ENCODE assay signal across 8 mouse cellular contexts in the genomic region with DNA sequence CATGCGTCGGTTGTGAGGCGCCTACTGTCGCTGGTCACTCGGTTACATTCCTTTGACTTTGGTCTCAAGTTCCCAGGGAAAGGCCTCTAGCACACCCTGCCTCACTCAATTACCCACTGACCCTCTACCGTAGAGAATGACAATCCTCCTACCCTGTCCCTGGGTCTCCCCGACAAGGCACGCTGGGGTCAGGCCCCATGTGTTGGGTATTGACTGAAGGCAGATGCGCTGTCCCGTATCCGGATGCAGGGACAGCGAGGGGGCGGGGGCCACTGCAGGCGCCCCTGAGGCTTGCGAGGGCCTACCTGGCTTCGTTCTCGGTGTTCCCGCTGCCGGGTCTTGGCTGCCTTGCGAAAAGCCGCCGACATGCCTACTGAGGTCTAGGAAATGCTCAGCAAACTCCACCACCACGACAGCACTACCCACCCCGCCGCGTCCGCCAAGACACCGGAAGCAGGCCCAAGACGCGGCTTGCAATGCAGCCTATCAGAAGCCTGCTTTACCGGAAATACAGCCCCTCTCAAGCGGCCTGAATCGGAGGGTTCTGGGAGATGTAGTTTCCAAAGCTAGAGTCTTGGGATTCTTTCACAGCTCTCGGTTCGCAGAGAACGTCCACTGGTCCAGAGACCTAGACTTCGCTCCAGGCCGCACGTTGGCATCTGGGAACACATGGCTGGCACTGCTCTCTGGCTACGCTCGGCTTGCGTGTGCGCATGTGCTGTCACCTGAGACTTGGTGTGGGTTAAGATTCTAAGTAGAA. TPM values are rescaled to one million over a fixed set of nuclear protein-coding genes. Genes with fewer than 3 reads are reported as not detected.
DNase-seq lines count a peak whose midpoint lies in the region; ATAC-seq and TF ChIP-seq lines count a peak whose summit lies in the region.

A gene (minus strand): TSS at position 466 of the 760 bp plus-strand sequence.

- H3K9me3 ChIP-seq in intestine, postnatal 0 days (ENCODE audit: control insufficient read depth): no peaks in the 10 kb centered on the region
- H3K9me3 ChIP-seq in midbrain, embryonic 10.5 days (replicated peaks): no peaks in the 10 kb centered on the region

- under 1% methylated on average over 43 of the region's 43 CpGs for WGBS in intestine, postnatal 0 days
- WGBS in midbrain, embryonic 10.5 days: 1% methylated on average over 43 of the region's 43 CpGs

- peak within 1 kb of the TSS; percentile 74 for H3K9ac ChIP-seq in intestine, postnatal 0 days (ENCODE audit: low read depth, low read length)

- H3K27ac ChIP-seq in intestine, postnatal 0 days (ENCODE audit: low read depth, low read length): no peak within 1 kb of the TSS
- H3K27ac ChIP-seq in midbrain, embryonic 10.5 days (replicated peaks): peak within 1 kb of the TSS; percentile 89

- intact Hi-C loops in left cerebral cortex, postnatal 36 days (cut with DNase I): no loop called here

- H3K4me1 ChIP-seq in intestine, postnatal 0 days (replicated peaks; ENCODE audit: control insufficient read depth, insufficient read depth, low read length): no peaks in the 10 kb centered on the region
- H3K4me1 ChIP-seq in midbrain, embryonic 10.5 days: peaks cover 27% of the 10 kb centered on the region

- no peak for TF ChIP-seq CTCF in intestine, postnatal 0 days (IDR thresholded peaks at IDR 0.05; ENCODE audit: low read depth)

- H3K27me3 ChIP-seq in intestine, postnatal 0 days (replicated peaks; ENCODE audit: control insufficient read depth, insufficient read depth, low read length): no peaks in the 10 kb centered on the region
- H3K27me3 ChIP-seq in midbrain, embryonic 10.5 days (ENCODE audit: low read depth, poor library complexity, severe bottlenecking): peaks cover 24% of the 10 kb centered on the region

- ATAC-seq in intestine, postnatal 0 days: peak; percentile 94

- H3K4me2 ChIP-seq in intestine, postnatal 0 days (replicated peaks; ENCODE audit: low read depth): peak within 1 kb of the TSS; percentile 77

- H3K4me3 ChIP-seq in intestine, postnatal 0 days (ENCODE audit: low read depth, low read length): peak within 1 kb of the TSS; percentile 62
- peak within 1 kb of the TSS; percentile 93 for H3K4me3 ChIP-seq in midbrain, embryonic 10.5 days

- H3K36me3 ChIP-seq in intestine, postnatal 0 days (ENCODE audit: control insufficient read depth, insufficient read depth): no peaks in the 10 kb centered on the region
- peaks cover 14% of the 10 kb centered on the region for H3K36me3 ChIP-seq in midbrain, embryonic 10.5 days

- peak; percentile 78 to 81 for DNase-seq in urinary bladder, adult 18-20 months (ENCODE audit: low spot score in 2 of 2)
- no peak for DNase-seq in urinary bladder, postnatal 10 days (ENCODE audit: low spot score)
- peak; percentile 84 for DNase-seq in embryo, embryonic 9.5 days (ENCODE audit: extremely low spot score)
- DNase-seq in gastrocnemius, postnatal 4 days (ENCODE audit: low spot score in 2 of 2): peak; percentile 68 to 87
- peak; percentile 83 to 84 for DNase-seq in left cerebral cortex, postnatal 36 days (ENCODE audit: low spot score in 2 of 2)
- DNase-seq in midbrain, embryonic 10.5 days (ENCODE audit: low spot score): peak; percentile 88
- peak; percentile 91 for DNase-seq in skeletal muscle tissue, adult 2 months (ENCODE audit: low read depth, low spot score)

RNA-seq across cellular contexts. Expression of the gene that starts here (rescaled TPM):
- 10 to 100 TPM; 32.1 to 39.2 TPM for total RNA-seq in gastrocnemius, postnatal 4 days (2021)
- polyA plus RNA-seq in intestine, postnatal 0 days (2015; fragmentation: Nextera tagmentation; extraction: Ambion mirVana): 29.6 and 32.3 TPM in 2 replicates
- 10 to 100 TPM; 14.4 to 15.1 TPM for total RNA-seq in left cerebral cortex, postnatal 36 days (2021)
- polyA plus RNA-seq in midbrain, embryonic 10.5 days (2016; fragmentation: Nextera tagmentation; extraction: Ambion mirVana): 63.6 and 68.0 TPM in 2 replicates
